Mouse (Mus musculus) cerebellum, adult 11-12 months (tissue): ENCODE data around the gene Wdr20.
"Not testable (repeated sequence)": the region's sequence is repeated elsewhere in the genome, so short reads cannot be mapped to it uniquely, and the experiment has no call there.

ENCODE experiments used
- DNase-seq: peaks from one replicate; pipeline ENCODE4 v3.0.0; 2022

Gene Wdr20

GRCm38 (mm10) chr12:110714215-110714614 lies 23.5 kb upstream of the Wdr20 start:
- DNase-seq, result no peak

- no peak for DNase-seq
These were observed 21.7 kb upstream of the Wdr20 start for GRCm38 (mm10) chr12:110716004-110716403.

GRCm38 (mm10) chr12:110725051-110725450 lies 12.7 kb upstream of the Wdr20 start:
- no peak for DNase-seq

GRCm38 (mm10) chr12:110725489-110725888 lies 12.3 kb upstream of the Wdr20 start:
- DNase-seq, result no peak

GRCm38 (mm10) chr12:110726428-110726827 lies 11.3 kb upstream of the Wdr20 start:
- no peak for DNase-seq

- not testable (repeated sequence) for DNase-seq
These were observed 4.5 kb upstream of the Wdr20 start for GRCm38 (mm10) chr12:110733254-110733653.

GRCm38 (mm10) chr12:110736641-110737040 lies 1.1 kb upstream of the Wdr20 start:
- DNase-seq, result no peak

GRCm38 (mm10) chr12:110738158-110738921 lies 596 bp downstream of the Wdr20 start:
- no peak for DNase-seq

- no peak for DNase-seq
These were observed 13.2 kb downstream of the Wdr20 start for GRCm38 (mm10) chr12:110750770-110751439.

- no peak for DNase-seq
These were observed 15.0 kb downstream of the Wdr20 start for GRCm38 (mm10) chr12:110752703-110753102.

GRCm38 (mm10) chr12:110753976-110754375 lies 16.2 kb downstream of the Wdr20 start:
- DNase-seq, result no peak

GRCm38 (mm10) chr12:110757161-110757560 lies 19.4 kb downstream of the Wdr20 start:
- DNase-seq, result no peak

GRCm38 (mm10) chr12:110758932-110759331 lies 21.2 kb downstream of the Wdr20 start:
- no peak for DNase-seq

- DNase-seq, result no peak
These were observed 24.6 kb downstream of the Wdr20 start for GRCm38 (mm10) chr12:110762321-110762720.

- no peak for DNase-seq
These were observed 26.8 kb downstream of the Wdr20 start for GRCm38 (mm10) chr12:110764531-110764930.

GRCm38 (mm10) chr12:110768562-110768961 lies 30.8 kb downstream of the Wdr20 start:
- DNase-seq, result no peak

- no peak for DNase-seq
These were observed 32.0 kb downstream of the Wdr20 start for GRCm38 (mm10) chr12:110769660-110770297.

GRCm38 (mm10) chr12:110770479-110771247 lies 32.9 kb downstream of the Wdr20 start:
- no peak for DNase-seq

- DNase-seq, result no peak
These were observed 34.2 kb downstream of the Wdr20 start for GRCm38 (mm10) chr12:110771961-110772360.

- no peak for DNase-seq
These were observed 38.1 kb downstream of the Wdr20 start for GRCm38 (mm10) chr12:110775628-110776426.

GRCm38 (mm10) chr12:110777853-110778252 lies 40.1 kb downstream of the Wdr20 start:
- no peak for DNase-seq

- DNase-seq, result no peak
These were observed 41.6 kb downstream of the Wdr20 start for GRCm38 (mm10) chr12:110779296-110779695.
